Mouse (Mus musculus) kidney, adult 11 months (tissue): ENCODE measurements around the gene Gm10382.
"Not testable (repeated sequence)": the region's sequence is repeated elsewhere in the genome, so short reads cannot be mapped to it uniquely, and the experiment has no call there.

ENCODE experiments used
- DNase-seq: peaks from one replicate; pipeline ENCODE4 v3.0.0; 2022

Gm10382 gene

GRCm38 (mm10) chr5:125393622-125394603 is 4.8 kb downstream of the Gm10382 start:
- DNase-seq: peak; percentile 88

GRCm38 (mm10) chr5:125395008-125395407 is 5.9 kb downstream of the Gm10382 start:
- no peak for DNase-seq

GRCm38 (mm10) chr5:125400903-125401302 is 11.8 kb downstream of the Gm10382 start:
- DNase-seq: no peak

- no peak for DNase-seq
These were observed 13.4 kb downstream of the Gm10382 start for GRCm38 (mm10) chr5:125402476-125402875.

- DNase-seq: no peak
These were observed 13.9 kb downstream of the Gm10382 start for GRCm38 (mm10) chr5:125402991-125403390.

GRCm38 (mm10) chr5:125403481-125404465 is 14.7 kb downstream of the Gm10382 start:
- peak; percentile 80 for DNase-seq

GRCm38 (mm10) chr5:125404536-125404902 is 15.4 kb downstream of the Gm10382 start:
- no peak for DNase-seq

GRCm38 (mm10) chr5:125404903-125405545 is 15.9 kb downstream of the Gm10382 start:
- peak; percentile 58 for DNase-seq

- peak; percentile 83 for DNase-seq
These were observed 16.6 kb downstream of the Gm10382 start for GRCm38 (mm10) chr5:125405546-125406248.

GRCm38 (mm10) chr5:125406322-125407016 is 17.3 kb downstream of the Gm10382 start:
- peak; percentile 79 for DNase-seq

- no peak for DNase-seq
These were observed 18.1 kb downstream of the Gm10382 start for GRCm38 (mm10) chr5:125407020-125407830.

- no peak for DNase-seq
These were observed 18.9 kb downstream of the Gm10382 start for GRCm38 (mm10) chr5:125407910-125408575.

GRCm38 (mm10) chr5:125408842-125409241 is 19.7 kb downstream of the Gm10382 start:
- DNase-seq: peak; percentile 80

- no peak for DNase-seq
These were observed 20.4 kb downstream of the Gm10382 start for GRCm38 (mm10) chr5:125409348-125410090.

- peak; percentile 61 for DNase-seq
These were observed 22.9 kb downstream of the Gm10382 start for GRCm38 (mm10) chr5:125411972-125412530.

- DNase-seq: not testable (repeated sequence)
These were observed 23.4 kb downstream of the Gm10382 start for GRCm38 (mm10) chr5:125412536-125412935.

GRCm38 (mm10) chr5:125413763-125414162 is 24.6 kb downstream of the Gm10382 start:
- no peak for DNase-seq

GRCm38 (mm10) chr5:125416183-125416582 is 27.1 kb downstream of the Gm10382 start:
- DNase-seq: no peak

GRCm38 (mm10) chr5:125418636-125419035 is 29.5 kb downstream of the Gm10382 start:
- no peak for DNase-seq
